Mouse (Mus musculus) spleen, postnatal 36 days (tissue): ENCODE results near the gene Ap3m1.

Experiments used
- DNase-seq, 2 experiments: peaks; one replicate each; pipeline ENCODE4 v3.0.0; 2022; ENCODE audit warnings: low spot score in 2 of 2, mixed read lengths in 1 of 2

The Ap3m1 gene

DNA sequence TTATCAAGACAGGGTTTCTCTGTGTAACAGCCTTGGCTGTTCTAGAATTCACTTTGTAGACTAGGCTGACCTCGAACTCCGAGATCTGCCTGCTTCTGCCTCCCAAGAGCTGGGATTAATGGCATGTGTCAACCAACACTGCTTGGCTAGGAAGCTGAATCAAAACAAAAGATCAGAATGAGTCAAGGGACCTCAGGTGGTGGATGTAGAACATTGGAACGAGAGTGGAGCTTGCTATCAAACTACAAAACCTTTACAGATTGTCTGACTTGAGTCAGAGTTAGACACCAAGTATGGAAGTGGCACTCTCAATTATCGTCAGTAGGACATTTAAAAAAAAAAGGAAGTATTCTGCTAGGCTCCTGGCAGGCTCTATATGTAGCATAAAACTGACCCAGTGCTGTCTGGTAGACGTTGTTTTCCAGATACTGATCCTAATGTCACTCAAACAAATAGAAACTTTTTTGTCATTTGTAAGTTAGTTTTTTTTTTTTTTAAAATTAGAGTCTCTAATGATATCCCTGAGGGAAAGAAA lies 38.4 kb downstream of the Ap3m1 start:
- DNase-seq = no peak

DNA sequence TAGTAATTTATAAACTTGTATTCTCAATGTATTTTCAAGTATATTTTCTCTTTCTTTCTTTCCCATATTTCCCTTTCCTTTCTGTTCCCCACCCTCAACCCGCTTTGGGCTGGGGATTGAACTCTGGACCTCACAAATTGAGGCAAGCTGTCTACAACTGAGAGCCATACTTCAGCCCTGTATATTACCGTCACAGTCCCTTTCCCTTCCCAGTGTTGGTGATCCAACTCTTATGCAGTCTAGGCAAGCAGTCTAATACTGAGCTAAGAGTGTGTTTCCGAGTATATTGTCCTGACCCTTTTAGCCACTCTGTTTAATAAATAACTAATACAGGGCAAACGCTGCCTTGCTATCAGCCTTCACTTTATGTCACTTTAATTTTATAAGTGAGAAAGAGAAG lies 52.7 kb downstream of the Ap3m1 start:
- DNase-seq = no peak

DNA sequence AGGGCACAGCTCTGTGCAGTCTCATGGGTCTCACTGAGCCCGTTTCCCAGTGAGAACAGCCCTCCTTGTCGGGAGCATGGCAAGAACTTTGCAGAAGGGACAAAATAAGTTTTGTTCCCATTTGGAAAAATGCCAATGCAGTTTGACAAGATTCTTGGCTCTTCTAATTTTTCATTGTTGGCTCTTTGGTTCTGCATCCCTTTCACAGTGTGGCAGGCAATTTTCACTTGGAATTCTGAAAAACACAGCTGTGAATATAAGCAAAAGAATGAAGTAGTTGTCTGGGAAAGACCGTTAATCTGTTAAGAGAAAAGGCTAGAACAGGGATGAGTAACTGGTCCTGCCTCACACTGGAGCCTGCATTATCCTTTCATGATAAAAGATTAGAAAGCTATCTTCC lies 54.8 kb downstream of the Ap3m1 start:
- DNase-seq = no peak

DNA sequence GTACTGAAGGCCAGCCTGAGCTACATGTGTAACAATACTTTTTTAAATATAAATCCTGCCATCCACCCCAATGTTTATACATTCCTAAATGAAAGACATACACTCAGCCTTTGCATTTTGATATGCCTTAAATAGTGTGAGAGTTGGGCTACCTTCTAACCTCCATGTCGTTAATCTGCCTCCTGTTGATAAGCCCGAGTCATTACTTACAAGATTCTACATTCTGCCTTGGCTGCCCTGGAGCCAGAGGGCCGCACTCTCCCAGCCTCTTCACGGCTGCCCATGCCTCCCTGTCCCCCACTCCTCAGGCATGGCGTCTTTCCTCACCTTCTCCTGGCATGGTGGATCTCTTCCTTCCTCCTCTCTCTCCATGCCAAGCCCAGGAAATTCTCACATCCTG lies 55.9 kb downstream of the Ap3m1 start:
- no peak for DNase-seq

DNA sequence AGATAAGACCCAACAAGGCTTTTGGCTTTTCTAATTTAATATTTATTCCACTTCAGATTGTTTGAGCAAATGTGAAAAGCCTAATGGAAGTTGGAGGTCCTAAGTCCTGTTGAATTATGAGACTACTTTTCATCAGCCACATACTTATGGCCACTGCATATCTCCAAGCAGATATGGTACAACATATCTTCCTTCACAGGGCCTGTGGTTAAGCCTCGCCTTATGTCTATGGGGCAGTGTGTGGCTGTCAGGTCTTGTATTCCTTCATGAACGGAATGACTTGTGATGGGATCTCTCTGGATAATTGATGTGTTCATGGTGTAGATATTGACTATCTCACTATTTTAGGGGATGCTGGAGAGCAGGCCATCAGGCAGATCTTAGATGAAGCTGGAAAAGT lies 56.8 kb downstream of the Ap3m1 start:
- no peak for DNase-seq

DNA sequence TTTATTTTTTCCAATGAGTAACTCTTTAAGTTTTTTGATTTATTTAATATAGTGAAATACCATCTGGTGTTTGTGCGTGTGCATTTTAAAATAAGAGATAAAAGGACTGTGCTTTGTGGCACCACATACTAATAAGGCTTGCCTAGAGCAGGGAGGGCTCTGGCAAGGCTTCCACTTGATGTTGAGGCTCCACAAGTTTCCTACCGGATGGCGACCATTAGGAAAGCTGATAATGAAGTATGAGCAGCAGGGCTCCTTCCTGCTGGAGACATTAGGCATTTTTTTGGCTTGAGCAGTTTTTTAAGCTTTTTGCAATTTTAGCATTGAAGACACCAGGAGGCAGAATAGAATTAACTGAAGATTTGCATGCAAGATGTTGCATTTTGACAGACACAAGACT lies 57.8 kb downstream of the Ap3m1 start:
- no peak for DNase-seq

DNA sequence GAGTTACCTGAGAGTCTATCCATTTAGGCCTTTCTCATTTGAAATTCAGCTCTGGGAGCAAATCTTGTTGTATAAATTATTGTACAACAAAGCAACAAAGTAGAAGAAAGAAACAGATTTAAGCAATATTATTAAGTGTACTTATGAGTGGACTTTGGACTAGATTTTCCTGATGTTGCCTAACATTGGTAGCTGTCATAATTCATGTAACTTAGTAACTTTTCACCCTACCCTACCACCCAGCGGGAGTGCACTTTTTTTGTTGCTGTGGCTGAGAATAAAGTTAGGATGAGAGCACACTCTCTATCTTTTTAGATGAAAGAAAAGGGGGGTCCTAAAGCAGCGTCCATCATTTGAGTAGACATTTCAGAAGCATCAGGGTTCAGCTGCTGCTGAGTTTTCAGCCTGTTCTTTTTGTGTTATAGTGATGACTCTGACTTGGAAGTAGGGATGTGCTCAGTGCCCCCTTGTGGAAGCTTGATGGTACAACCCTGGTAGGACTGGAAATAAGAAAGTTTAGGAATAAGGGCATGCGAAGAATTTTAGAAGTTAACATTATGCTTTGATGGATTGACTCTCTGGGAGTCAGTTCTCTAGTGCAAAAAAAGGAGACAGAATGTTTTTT lies 59.1 kb downstream of the Ap3m1 start:
- peak; percentile 6 to 23 for DNase-seq

DNA sequence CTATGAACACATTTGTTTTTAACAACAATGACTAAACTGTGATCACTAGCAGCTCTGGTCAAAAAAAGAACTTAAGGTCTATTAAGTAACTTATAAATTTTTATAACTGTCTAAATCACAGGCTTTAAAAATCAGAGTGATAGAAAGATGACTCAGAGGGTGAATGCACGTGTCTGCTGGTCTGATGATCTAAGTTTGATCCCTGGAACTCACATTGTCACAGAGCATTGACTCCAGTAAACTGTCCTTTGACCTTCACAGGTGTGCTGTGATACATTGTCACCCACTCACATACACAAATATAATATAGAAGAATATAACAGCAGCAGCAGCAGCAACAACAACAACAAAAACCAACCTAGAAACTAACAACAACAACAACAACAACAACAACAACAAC lies 60.8 kb downstream of the Ap3m1 start:
- no peak for DNase-seq

DNA sequence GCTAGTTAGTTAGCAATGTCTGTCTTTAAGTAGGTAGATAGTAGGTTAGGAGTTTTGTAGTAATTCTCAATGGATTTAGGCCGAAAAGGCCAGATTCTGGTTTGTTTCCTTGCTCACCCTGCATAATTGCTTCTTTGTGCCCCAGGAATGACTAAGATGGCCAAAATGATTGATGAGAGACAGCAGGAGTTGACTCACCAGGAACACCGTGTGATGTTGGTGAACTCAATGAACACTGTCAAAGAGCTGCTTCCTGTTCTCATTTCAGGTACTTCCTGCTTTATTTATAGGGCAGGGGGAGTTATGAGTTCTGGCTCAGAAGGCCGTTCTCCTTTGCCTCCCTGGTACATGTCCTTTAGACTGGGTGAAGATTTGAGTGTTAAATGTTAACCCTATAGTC lies 66.8 kb downstream of the Ap3m1 start:
- no peak for DNase-seq

DNA sequence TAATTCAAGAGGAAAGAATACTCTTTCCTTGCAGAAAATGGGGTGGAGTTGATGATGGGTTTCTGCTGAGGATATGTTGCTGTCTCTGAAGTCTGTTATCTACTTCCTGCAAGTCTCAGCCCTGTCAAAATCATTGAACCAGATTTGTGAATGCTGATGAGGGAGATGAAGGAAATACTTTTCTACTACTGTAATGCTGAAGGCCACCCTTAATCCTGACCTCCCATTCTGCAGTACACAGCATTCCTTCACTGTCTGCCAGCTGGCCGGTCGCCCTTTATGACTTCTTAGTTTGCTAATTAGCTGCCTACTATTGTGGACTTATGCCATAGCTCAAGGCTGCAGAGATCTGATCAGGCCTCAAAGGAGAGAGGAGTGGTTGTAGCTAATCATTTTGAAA lies 68.5 kb downstream of the Ap3m1 start:
- DNase-seq = peak in 1 of 2 experiments; percentile 11
